ENCODE assay signal across 7 mouse cellular contexts in genomic region chr1:173880004-173880666, GRCm38 (mm10). TPM values are rescaled to one million over a fixed set of nuclear protein-coding genes. Genes with fewer than 3 reads are reported as not detected.
A peak's percentile ranks its signal among the peaks of the same experiment; 100 is the strongest.
DNase-seq lines count a peak whose midpoint lies in the region; ATAC-seq and TF ChIP-seq lines count a peak whose summit lies in the region.
"Not testable (repeated sequence)": the region's sequence is repeated elsewhere in the genome, so short reads cannot be mapped to it uniquely, and the experiment has no call there.

No protein-coding gene starts in this region.

- ATAC-seq in megakaryocyte progenitor cell, adult 5-6 weeks (replicated peaks; ENCODE audit: poor library complexity): peak; percentile 36

- not testable (repeated sequence) for TF ChIP-seq CTCF in spleen, adult 2 months (IDR thresholded peaks at IDR 0.05; ENCODE audit: extremely low read depth, insufficient read depth, insufficient read length, insufficient replicate concordance)

- H3K4me1 ChIP-seq in spleen, adult 2 months (ENCODE audit: control insufficient read depth, insufficient read depth, insufficient read length): not testable (repeated sequence)

- H3K27me3 ChIP-seq in spleen, adult 2 months (ENCODE audit: control insufficient read depth, insufficient read depth, low read length): not testable (repeated sequence)

- H3K4me3 ChIP-seq in spleen, adult 2 months (ENCODE audit: extremely low read depth, insufficient read depth, insufficient read length): peak overlapping the region; percentile 24

- not testable (repeated sequence) for H3K36me3 ChIP-seq in spleen, adult 2 months (ENCODE audit: control insufficient read depth, insufficient read depth, low read length)

- peak; percentile 39 for DNase-seq in adipocyte (ENCODE audit: low spot score)
- peak; percentile 48 to 66 for DNase-seq in cerebellum, postnatal 25 days
- DNase-seq in heart, adult 11 months: peak; percentile 94
- DNase-seq in kidney, adult 11 months: peak; percentile 13
- DNase-seq in layer of hippocampus, postnatal 14 days (ENCODE audit: low spot score in 2 of 2): peak; percentile 58 to 88
- DNase-seq in spleen, adult 2 months (ENCODE audit: low read depth in 1 of 2, low spot score in 2 of 2): not testable (repeated sequence)

- peak overlapping the region; percentile 90 for H3K27ac ChIP-seq in spleen, adult 2 months (ENCODE audit: insufficient read depth, low read length)

- 8% methylated on average over 3 of the region's 3 CpGs for WGBS in spleen, adult 2 months

- not testable (repeated sequence) for TF ChIP-seq POLR2A in spleen, adult 2 months (IDR thresholded peaks at IDR 0.05; ENCODE audit: low read depth, low read length)

RNA-seq across cellular contexts. Expression of gene Ifi211, which starts 32.7 kb away (rescaled TPM):
- total RNA-seq in layer of hippocampus, postnatal 14 days (2021): not detected
- 6.8 and 13.6 TPM in 2 replicates for total RNA-seq in megakaryocyte progenitor cell, adult 5-6 weeks (2015)
- 13.6 and 14.5 TPM in 2 replicates for total RNA-seq in megakaryocyte progenitor cell, adult 5-6 weeks (2017)
- 0.49 and 0.55 TPM in 2 replicates for polyA plus RNA-seq in spleen, adult 2 months (2012; rRNA removed)

Comparison
In these comparisons a context has a peak if more than half of its experiments do, and no peak if none do; other contexts are left out.
1. RNA of gene Ifi211, which starts 32.7 kb away (total RNA-seq): 6.8 to 14.5 TPM in megakaryocyte progenitor cell, adult 5-6 weeks; not detected in layer of hippocampus, postnatal 14 days; every median in the first group is over 4 times any median in the second.